Mouse (Mus musculus) heart, embryonic 13.5 days (tissue): ENCODE data around the gene Frem2. TPM values are rescaled to one million over a fixed set of nuclear protein-coding genes. Genes with fewer than 3 reads are reported as not detected.

Source experiments
- ATAC-seq: fragments of 200-750 bp; cut with Nextera tagmentation; 2 replicates; pipeline ENCODE4 v1.8.0; 2017; ENCODE audit warnings: moderate TSS enrichment; ENCODE audit not compliant: insufficient number of reproducible peaks, low FRiP score, low TSS enrichment; ENCODE audit errors: extremely low read depth
- H3K27ac ChIP-seq: fragments of 300-500 bp; sonication (generic); replicated peaks from 2 replicates; pipeline ENCODE4 v1.5.1; 2015; ENCODE audit warnings: moderate library complexity, mild to moderate bottlenecking, inconsistent platforms
- H3K27me3 ChIP-seq: fragments of 300-500 bp; sonication (generic); replicated peaks from 2 replicates; pipeline ENCODE4 v1.6.1; 2015; ENCODE audit warnings: mild to moderate bottlenecking, inconsistent platforms
- H3K36me3 ChIP-seq: fragments of 300-500 bp; sonication (generic); 2 replicates; pipeline ENCODE4 v1.6.1; 2015; ENCODE audit warnings: mild to moderate bottlenecking, inconsistent platforms
- H3K4me1 ChIP-seq: fragments of 300-500 bp; sonication (generic); 2 replicates; pipeline ENCODE4 v1.6.1; 2015; ENCODE audit warnings: inconsistent platforms
- H3K4me2 ChIP-seq: fragments of 300-500 bp; sonication (generic); 2 replicates; pipeline ENCODE4 v1.6.1; 2015; ENCODE audit warnings: inconsistent platforms, mild to moderate bottlenecking, moderate library complexity
- H3K4me3 ChIP-seq: fragments of 300-500 bp; sonication (generic); 2 replicates; pipeline ENCODE4 v1.5.1; 2015; ENCODE audit warnings: moderate library complexity, mild to moderate bottlenecking, inconsistent platforms
- H3K9ac ChIP-seq: fragments of 300-500 bp; sonication (generic); 2 replicates; pipeline ENCODE4 v1.6.1; 2015; ENCODE audit warnings: inconsistent platforms, mild to moderate bottlenecking, moderate library complexity
- H3K9me3 ChIP-seq: fragments of 300-500 bp; sonication (generic); 2 replicates; pipeline ENCODE4 v1.6.1; 2016; ENCODE audit warnings: inconsistent platforms
- WGBS: fragments of 180-500 bp; shearing (Covaris S2); methylation state at CpG from one replicate; pipeline ENCODE4 v1.1.7; 2015; ENCODE audit warnings: mixed read lengths; 5-methylcytosine and 5-hydroxymethylcytosine counted together
- polyA plus RNA-seq: library from polyadenylated mRNA; unstranded; fragments of >200 nt; fragmentation: Nextera tagmentation; extraction: Ambion mirVana; gene quantifications from 2 replicates; pipeline ENCODE4 v1.2.1, GENCODE M21; 2015

Gene Frem2
- polyA plus RNA-seq, 1 experiment from 2014 or later: 3.7 TPM

DNA sequence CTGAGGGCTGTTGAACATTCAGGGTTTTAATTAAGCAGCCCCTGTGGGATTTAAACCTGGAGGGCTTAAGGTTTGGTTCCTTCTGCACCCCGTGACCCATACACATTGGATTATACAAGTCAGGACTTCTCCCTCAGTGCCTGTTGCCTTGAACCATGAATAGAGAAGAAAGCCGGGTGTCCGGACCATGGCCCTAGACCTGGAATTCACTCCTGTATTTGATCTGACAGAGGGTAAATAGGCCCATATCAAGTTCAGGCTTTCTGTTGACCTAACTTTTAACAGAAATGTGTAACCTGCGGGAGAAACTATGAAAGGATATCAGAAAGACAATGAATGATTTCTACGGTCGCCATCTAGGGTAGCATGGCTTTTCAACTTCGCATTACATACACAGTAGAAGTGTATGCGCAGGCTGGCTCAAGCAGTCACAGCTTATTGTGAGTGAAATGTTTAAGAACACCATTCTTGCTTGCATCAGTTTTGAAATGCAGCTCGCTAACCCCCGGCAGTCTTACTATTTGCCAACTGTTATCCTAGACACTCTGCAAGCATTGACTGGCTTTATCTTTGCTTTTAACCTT lies 77.9 kb downstream of the Frem2 start:
- no peak overlapping the region for H3K9ac ChIP-seq
- no peak overlapping the region for H3K27ac ChIP-seq
- H3K27me3 ChIP-seq: no peaks in the 10 kb centered on the region
- no peak overlapping the region for H3K4me3 ChIP-seq
- H3K9me3 ChIP-seq: no peaks in the 10 kb centered on the region
- no peak for ATAC-seq
- no peak overlapping the region for H3K4me2 ChIP-seq
- no peaks in the 10 kb centered on the region for H3K4me1 ChIP-seq
- 81% methylated on average over 10 of the region's 10 CpGs for WGBS
- H3K36me3 ChIP-seq: no peaks in the 10 kb centered on the region

DNA sequence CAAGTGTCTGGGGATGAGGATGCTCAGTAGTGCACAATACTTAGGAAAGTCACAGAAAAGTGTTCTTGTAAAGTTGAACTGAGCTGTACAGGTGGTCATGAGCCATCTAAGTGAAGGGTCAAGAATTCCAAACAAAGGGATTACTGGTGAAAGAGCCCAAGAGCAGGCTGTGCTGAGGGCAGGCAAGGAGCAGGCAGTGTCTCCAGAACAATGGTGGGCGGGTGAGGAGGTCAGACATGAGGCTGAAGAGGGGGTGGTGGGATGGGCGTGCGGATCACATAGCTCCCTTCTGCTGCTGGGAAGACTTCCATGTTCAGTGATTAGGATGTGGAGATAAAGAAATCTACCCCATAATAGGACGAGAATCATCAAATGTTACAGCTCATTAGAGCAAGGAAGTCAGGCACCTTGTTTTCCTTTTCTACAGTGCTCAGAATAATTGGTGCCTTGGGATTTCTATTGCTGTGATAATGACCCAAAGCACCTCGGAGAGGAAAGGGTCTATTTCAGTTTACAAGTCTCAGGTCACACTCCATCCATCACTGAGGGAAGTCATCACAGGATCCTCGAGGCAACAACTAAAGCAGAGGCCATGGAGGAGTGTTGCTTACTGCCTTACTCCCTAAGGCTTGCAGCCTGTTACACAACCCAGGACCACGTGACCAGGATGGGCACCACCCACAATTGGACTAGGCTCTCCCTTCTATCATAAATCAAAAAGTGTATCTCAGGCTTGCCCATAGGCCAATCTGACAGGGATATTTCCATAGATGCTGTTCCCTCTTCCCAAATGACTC lies 80.6 kb downstream of the Frem2 start:
- 46% methylated on average over 7 of the region's 7 CpGs for WGBS
- Histone ChIP-seq H3K4me2 (no peak overlapping the region), H3K4me3 (no peak overlapping the region), H3K9me3 (no peaks in the 10 kb centered on the region), H3K9ac (no peak overlapping the region), H3K4me1 (no peaks in the 10 kb centered on the region), H3K36me3 (no peaks in the 10 kb centered on the region), H3K27me3 (no peaks in the 10 kb centered on the region), H3K27ac (no peak overlapping the region)
- ATAC-seq: no peak

DNA sequence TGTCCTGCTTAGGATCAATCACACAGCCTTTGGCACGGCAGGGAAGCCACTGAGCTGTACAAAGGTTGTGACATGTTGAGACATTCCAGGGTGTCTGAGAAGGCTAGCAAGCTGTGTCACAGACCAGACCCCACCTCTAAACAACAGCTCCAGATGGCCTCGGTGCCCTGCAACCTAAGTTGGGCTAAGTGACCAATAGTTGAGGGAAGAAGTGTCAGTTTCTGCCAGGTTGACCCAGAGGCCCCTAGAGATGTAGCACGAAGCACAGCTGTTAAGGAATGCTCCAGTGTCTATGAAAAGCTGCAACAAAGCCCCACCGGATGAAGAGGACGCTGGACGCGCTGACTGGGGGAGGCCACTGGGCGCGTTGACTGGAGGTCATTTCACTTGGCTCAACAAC lies 83.0 kb downstream of the Frem2 start:
- Histone ChIP-seq H3K4me2 (no peak overlapping the region), H3K36me3 (no peaks in the 10 kb centered on the region), H3K27ac (no peak overlapping the region), H3K4me3 (no peak overlapping the region), H3K9ac (no peak overlapping the region), H3K9me3 (no peaks in the 10 kb centered on the region), H3K27me3 (no peaks in the 10 kb centered on the region), H3K4me1 (no peaks in the 10 kb centered on the region)
- no peak for ATAC-seq
- 38% methylated on average over 9 of the region's 9 CpGs for WGBS

DNA sequence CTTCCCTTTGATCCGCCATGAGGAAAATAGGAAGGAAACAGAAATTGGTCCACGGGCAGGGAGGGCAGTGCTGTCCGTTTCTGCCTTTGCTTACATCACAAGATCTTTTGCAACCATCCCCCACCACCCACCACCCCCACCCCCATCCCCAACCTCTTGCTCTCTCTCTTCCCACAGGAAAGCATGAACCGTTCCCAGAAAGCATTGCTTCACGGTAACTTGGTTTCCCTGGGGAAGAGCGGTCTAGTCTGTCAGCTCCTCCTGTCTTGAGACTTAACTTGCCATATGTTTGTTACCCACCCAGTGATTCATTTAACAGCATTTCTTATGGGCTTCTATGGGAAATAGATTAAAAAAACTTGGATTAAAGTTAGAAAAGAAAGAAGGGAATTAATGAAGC lies 85.5 kb downstream of the Frem2 start:
- Histone ChIP-seq H3K27ac (no peak overlapping the region), H3K4me3 (no peak overlapping the region), H3K4me1 (no peaks in the 10 kb centered on the region), H3K36me3 (no peaks in the 10 kb centered on the region), H3K9me3 (no peaks in the 10 kb centered on the region), H3K9ac (no peak overlapping the region), H3K4me2 (no peak overlapping the region), H3K27me3 (no peaks in the 10 kb centered on the region)
- 69% methylated on average over 6 of the region's 6 CpGs for WGBS
- no peak for ATAC-seq

DNA sequence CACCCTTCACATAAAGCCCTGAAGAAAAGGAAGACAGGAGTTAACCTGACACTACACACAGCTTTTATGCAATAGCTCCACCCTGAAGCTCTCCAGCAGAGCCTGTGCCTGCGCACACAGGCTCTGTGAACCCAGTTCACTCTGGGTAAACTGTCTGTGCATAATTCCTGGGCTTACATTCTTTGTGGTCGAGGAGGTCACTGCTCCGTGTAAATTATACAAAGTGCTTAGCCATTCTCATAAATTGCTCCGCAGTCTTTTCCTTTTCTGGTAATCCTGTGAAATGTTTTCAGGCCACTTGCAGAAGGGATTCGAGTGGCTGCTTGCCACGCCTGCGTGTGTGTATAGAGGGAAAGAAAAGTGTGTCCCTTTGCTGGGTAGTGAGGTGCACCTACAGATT lies 92.6 kb downstream of the Frem2 start:
- Histone ChIP-seq H3K9ac (no peak overlapping the region), H3K27ac (no peak overlapping the region), H3K4me3 (no peak overlapping the region), H3K4me2 (no peak overlapping the region), H3K4me1 (no peaks in the 10 kb centered on the region), H3K27me3 (no peaks in the 10 kb centered on the region), H3K9me3 (no peaks in the 10 kb centered on the region), H3K36me3 (no peaks in the 10 kb centered on the region)
- ATAC-seq: no peak
- WGBS: 73% methylated on average over 7 of the region's 7 CpGs

DNA sequence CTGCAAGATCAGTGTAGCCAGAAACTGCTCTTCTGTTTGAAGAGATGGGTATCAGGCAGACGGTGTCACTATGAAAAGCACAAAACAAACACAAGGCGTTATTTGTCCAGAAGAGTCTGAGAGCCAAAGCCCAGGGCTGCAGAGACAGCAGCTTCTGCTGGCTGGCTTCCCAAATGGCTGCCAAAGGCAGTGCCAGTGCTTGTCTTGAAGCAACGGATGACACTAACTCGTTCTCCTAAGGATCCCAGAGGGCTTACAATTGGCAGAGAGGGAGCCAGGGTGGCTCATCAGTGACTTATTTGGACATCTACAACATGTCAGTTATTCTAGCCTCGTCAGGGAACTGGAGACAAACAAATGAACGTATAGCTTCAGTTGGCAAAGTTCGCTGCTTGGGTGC lies 93.4 kb downstream of the Frem2 start:
- ATAC-seq: no peak
- Histone ChIP-seq H3K27ac (no peak overlapping the region), H3K9ac (no peak overlapping the region), H3K4me3 (no peak overlapping the region), H3K36me3 (no peaks in the 10 kb centered on the region), H3K4me1 (peaks cover 4% of the 10 kb centered on the region; the same call in 1 of the 2 replicates), H3K9me3 (no peaks in the 10 kb centered on the region), H3K4me2 (no peak overlapping the region), H3K27me3 (no peaks in the 10 kb centered on the region)
- WGBS: 60% methylated on average over 7 of the region's 7 CpGs

DNA sequence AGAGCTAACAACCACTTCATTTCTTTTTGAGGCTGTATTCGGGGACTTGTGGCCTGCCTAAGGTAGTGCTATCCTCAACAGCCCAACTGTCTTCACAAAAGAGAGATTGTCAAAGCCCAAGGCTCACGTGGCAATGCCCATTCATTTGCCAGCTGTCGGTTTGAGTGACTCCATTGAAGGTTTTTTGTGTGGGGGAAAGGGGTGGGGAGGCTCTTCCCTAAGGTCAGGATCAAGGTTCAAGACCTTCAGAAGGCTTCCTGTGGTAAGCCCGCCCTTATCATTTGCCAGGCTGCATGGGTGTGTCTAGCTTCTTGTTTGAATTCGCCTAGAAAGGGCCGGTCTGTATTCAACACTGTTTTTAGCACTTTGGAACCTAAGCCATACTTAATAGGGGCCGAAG lies 95.3 kb downstream of the Frem2 start:
- H3K9ac ChIP-seq: no peak overlapping the region
- no peak for ATAC-seq
- no peak overlapping the region for H3K4me3 ChIP-seq
- 65% methylated on average over 7 of the region's 7 CpGs for WGBS
- no peak overlapping the region for H3K27ac ChIP-seq
- peaks cover 4% of the 10 kb centered on the region; the same call in 1 of the 2 replicates for H3K4me1 ChIP-seq
- H3K27me3 ChIP-seq: no peaks in the 10 kb centered on the region
- no peak overlapping the region for H3K4me2 ChIP-seq
- no peaks in the 10 kb centered on the region for H3K9me3 ChIP-seq
- H3K36me3 ChIP-seq: no peaks in the 10 kb centered on the region

DNA sequence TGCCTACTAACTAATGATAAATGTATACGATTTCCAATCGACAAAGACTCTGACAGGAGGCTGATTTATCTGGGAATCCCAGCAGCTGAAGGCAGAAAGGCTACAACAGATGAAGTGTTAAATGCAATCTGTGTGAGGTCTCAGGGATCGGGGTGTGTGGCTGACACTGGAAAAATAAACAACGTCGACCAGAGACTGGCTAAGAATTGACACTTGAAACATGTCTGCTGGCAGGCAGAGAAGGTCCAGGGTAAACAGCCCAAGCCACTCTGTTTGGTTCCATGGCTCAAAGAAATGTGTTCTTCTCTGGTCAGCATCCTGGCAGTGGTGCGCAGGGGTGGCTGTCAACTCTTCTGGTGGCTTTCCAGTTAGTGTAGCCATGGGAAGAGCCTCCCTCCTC lies 98.1 kb downstream of the Frem2 start:
- no peak overlapping the region for H3K4me3 ChIP-seq
- no peaks in the 10 kb centered on the region for H3K27me3 ChIP-seq
- ATAC-seq: no peak
- 20% methylated on average over 6 of the region's 6 CpGs for WGBS
- H3K36me3 ChIP-seq: no peaks in the 10 kb centered on the region
- peaks cover 14% of the 10 kb centered on the region for H3K4me1 ChIP-seq
- H3K27ac ChIP-seq: no peak overlapping the region
- H3K9ac ChIP-seq: no peak overlapping the region
- no peaks in the 10 kb centered on the region for H3K9me3 ChIP-seq
- no peak overlapping the region for H3K4me2 ChIP-seq

DNA sequence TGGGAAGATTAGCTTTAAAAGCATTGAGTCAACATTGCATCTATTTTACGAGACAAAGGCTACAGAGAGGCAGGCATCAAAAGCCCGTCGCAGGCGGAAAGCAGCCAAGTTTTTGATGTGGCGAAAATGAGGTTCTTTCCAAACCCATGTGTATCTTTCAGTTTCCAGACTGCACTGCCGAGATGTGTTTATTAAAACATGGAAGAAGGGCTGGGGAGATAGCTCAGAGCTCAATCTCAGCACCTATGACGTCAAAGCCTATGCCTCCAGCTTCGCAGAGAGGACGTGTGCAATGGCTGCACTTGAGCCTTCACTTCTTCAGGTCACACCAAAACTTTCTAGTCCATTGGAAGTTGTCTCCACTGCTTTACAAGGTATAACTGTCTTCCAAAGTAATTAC lies 98.9 kb downstream of the Frem2 start:
- Histone ChIP-seq H3K36me3 (no peaks in the 10 kb centered on the region), H3K9ac (no peak overlapping the region), H3K27ac (no peak overlapping the region), H3K4me3 (no peak overlapping the region), H3K4me1 (peaks cover 14% of the 10 kb centered on the region), H3K27me3 (no peaks in the 10 kb centered on the region), H3K9me3 (no peaks in the 10 kb centered on the region), H3K4me2 (no peak overlapping the region)
- 73% methylated on average over 9 of the region's 9 CpGs for WGBS
- ATAC-seq: no peak

DNA sequence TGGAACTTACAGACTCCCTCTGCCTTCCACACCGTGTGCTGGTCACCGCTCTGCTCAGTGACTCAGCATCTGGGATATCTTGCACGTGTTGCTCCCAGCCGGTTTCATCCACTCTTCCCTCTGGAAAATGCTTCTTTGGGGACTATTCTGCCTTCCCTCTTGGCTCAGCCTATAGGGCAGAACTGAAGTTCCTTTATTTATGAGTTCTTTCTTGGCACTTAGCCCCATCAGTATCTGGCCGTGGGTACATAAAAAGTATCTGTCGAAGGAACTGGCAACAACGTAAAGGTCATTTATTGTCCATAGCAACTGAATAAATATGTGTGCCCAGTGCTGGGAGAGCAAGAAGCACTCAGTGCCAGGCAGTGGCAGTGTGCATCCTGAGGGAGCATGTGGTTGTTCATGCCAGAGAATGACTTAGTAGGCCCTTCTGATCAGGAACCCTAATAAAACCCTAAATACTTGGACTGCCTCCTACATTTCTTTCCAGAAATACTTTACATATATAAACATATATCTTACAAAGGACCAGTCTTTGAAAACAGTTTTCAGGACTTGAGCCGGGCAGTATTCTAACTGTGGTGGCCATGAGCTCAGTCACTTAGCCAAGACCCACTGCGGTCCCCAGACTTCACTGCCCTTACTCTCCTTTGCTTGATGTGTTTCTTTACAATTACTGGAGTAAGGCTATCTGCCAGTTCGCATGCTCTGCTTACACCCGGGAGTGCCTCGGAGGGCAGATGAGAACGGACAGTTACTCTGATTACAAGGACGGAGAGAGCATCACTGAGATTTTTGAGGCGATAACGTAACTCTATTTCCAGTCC lies 99.6 kb downstream of the Frem2 start:
- Histone ChIP-seq H3K4me2 (no peak overlapping the region), H3K27me3 (no peaks in the 10 kb centered on the region), H3K36me3 (no peaks in the 10 kb centered on the region), H3K27ac (no peak overlapping the region), H3K4me1 (peaks cover 17% of the 10 kb centered on the region), H3K9ac (no peak overlapping the region), H3K4me3 (no peak overlapping the region), H3K9me3 (no peaks in the 10 kb centered on the region)
- 70% methylated on average over 16 of the region's 16 CpGs for WGBS
- no peak for ATAC-seq

DNA sequence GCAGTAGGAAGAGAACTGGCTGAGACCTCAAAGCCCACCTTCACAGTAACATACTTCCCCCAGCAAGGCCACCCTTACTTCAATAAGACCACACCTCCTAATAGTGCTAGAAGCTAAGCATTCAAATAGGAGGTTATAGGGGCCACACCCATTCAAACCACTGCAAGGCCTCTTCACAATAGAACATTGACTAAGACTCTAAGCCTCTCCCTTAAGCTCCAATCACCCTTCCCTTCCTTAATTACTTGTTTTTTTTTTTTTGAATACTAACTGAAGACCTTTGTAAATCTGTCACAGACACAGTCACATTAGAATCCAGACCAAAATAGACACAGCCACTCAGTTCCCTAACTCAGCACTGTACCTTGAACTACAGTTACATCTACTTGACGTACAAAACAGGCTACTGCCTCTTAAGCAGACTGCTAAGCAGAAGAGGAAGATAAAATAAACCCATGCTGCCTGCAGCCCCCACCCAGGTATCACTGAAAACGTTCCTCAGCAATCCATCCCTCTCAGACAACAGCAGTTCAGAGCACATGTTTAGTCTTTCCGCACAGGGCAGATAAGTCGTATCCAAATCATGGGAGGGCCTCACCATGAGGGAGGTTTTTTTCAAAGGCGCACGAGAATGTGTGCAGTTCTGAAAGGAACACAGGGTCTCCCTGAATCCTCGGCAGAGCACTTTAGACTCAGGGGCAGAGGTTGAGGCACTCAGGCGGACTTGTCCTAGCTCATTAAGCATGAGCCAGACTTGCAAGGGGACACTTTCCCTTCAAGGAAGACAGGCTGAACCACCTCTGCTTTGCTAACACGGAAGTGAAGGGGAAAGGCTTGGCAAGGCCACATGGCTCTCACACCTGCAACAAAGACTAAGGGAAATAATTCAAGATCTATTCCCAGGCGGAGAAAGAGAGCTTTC lies 101.9 kb downstream of the Frem2 start:
- Histone ChIP-seq H3K4me3 (no peak overlapping the region), H3K4me2 (no peak overlapping the region), H3K4me1 (peaks cover 17% of the 10 kb centered on the region), H3K9me3 (no peaks in the 10 kb centered on the region), H3K9ac (no peak overlapping the region), H3K27ac (0 out of 2 replicates have a peak overlapping the region, but pooled peaks have one; percentile 0), H3K36me3 (no peaks in the 10 kb centered on the region), H3K27me3 (no peaks in the 10 kb centered on the region)
- 35% methylated on average over 10 of the region's 10 CpGs for WGBS
- ATAC-seq: no peak
